Comparison of ENCODE assay signal across 23 mouse cellular contexts in genomic region chr11:53671414-53671813, GRCm38 (mm10). TPM values are rescaled to one million over a fixed set of nuclear protein-coding genes. Genes with fewer than 3 reads are reported as not detected.
"Had no signal": no experiment of that assay in that cellular context is flagged by ENCODE, and none has a peak within 500 bp of the region (broad histone marks: within the 10 kb centered on the region; RNA-seq: fewer than 3 reads in every experiment).

No protein-coding gene starts in this region.

- H3K9me3 ChIP-seq: neural tube, embryonic 13.5 days; neural tube, embryonic 15.5 days; stomach, embryonic 15.5 days had no signal

- H3K4me3 ChIP-seq: neural tube, embryonic 13.5 days; neural tube, embryonic 15.5 days; stomach, embryonic 15.5 days had no signal

- H3K27me3 ChIP-seq: neural tube, embryonic 13.5 days; neural tube, embryonic 15.5 days; stomach, embryonic 15.5 days had no signal

- DNase-seq: retina, postnatal 1 day; right cerebral cortex, adult 18-20 months; right cerebral cortex, postnatal 14 days; right cerebral cortex, postnatal 25 days; right cerebral cortex, postnatal 4 days; spleen, adult 18-20 months; thymus, adult 18-20 months; thymus, adult 2 months; thymus, postnatal 14 days; thymus, postnatal 36 days; thymus, postnatal 4 days had no signal

- H3K4me2 ChIP-seq: neural tube, embryonic 13.5 days; neural tube, embryonic 15.5 days; stomach, embryonic 15.5 days had no signal

- H3K4me1 ChIP-seq: neural tube, embryonic 13.5 days; neural tube, embryonic 15.5 days; stomach, embryonic 15.5 days had no signal

- H3K9ac ChIP-seq: neural tube, embryonic 13.5 days; neural tube, embryonic 15.5 days; stomach, embryonic 15.5 days had no signal

- H3K27ac ChIP-seq: neural tube, embryonic 13.5 days; neural tube, embryonic 15.5 days; stomach, embryonic 15.5 days; stomach, postnatal 0 days had no signal

RNA-seq across cellular contexts. Expression of gene Il13, which starts 36.9 kb away (rescaled TPM):
- total RNA-seq: neutrophil, adult 5-6 weeks had no signal
- polyA plus RNA-seq: neural tube, embryonic 13.5 days; neural tube, embryonic 14.5 days; neural tube, embryonic 15.5 days; spleen, adult 2 months; stomach, embryonic 14.5 days; stomach, embryonic 15.5 days; stomach, embryonic 16.5 days; stomach, postnatal 0 days; urinary bladder, adult 2 months had no signal

RNA-seq across cellular contexts. Expression of gene Il5, which starts 49.2 kb away (rescaled TPM):
- total RNA-seq: neutrophil, adult 5-6 weeks had no signal
- polyA plus RNA-seq: neural tube, embryonic 13.5 days; neural tube, embryonic 14.5 days; neural tube, embryonic 15.5 days; small intestine, adult 2 months; spleen, adult 2 months; stomach, embryonic 14.5 days; stomach, embryonic 15.5 days; stomach, embryonic 16.5 days; stomach, postnatal 0 days had no signal

RNA-seq across cellular contexts. Expression of gene Il4, which starts 52.9 kb away (rescaled TPM):
- polyA plus RNA-seq: small intestine, adult 2 months; testis, adult 2 months had no signal
